Mouse (Mus musculus) 3134 (cell line): ENCODE results near the gene Mindy2.

Experiments
- DNase-seq: peaks from one replicate; pipeline ENCODE4 v3.0.0-alpha.2; 2011; ENCODE audit warnings: low spot score; ENCODE audit not compliant: insufficient read length; ENCODE audit errors: extremely low read depth

The Mindy2 gene

GRCm38 (mm10) chr9:70669197-70669596 is 12.2 kb upstream of the Mindy2 start:
- no peak for DNase-seq

DNA sequence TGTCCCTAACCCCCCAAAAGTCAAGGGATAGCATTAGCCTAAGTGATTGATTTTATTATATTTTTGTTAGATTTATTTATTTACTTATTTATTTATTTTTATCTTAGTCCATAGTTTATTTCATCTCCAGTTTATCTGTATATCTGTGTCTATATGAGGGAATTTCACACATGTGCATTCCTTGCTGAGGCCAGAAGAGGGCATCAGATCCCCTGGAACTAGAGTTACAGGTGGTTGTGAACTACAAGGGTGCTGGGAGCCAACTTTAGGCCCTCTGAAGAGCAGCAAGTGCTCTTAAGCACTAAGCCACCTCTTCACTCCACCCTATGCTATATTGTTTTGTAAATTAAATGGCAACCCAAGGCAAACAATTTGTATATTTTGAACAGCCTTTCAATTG is 11.1 kb upstream of the Mindy2 start:
- DNase-seq = no peak

DNA sequence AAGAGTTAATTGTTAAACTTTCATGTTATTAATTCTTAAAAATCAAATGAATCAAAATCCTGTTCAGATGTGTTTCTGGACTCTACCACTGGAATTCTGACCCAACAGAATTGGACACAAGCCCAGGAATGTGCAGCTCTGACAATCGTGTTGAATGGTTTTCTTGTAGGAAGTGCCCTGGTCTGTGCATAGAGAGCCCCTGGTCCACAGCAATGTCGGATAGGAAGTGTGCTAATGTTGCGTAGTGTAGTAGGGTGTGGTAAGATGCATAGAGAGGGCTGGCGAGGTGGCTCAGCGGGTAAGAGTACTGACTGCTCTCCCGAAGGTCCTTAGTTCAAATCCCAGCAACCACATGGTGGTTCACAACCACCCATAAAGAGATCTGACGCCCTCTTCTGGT is 9.8 kb upstream of the Mindy2 start:
- peak; percentile 46 for DNase-seq

DNA sequence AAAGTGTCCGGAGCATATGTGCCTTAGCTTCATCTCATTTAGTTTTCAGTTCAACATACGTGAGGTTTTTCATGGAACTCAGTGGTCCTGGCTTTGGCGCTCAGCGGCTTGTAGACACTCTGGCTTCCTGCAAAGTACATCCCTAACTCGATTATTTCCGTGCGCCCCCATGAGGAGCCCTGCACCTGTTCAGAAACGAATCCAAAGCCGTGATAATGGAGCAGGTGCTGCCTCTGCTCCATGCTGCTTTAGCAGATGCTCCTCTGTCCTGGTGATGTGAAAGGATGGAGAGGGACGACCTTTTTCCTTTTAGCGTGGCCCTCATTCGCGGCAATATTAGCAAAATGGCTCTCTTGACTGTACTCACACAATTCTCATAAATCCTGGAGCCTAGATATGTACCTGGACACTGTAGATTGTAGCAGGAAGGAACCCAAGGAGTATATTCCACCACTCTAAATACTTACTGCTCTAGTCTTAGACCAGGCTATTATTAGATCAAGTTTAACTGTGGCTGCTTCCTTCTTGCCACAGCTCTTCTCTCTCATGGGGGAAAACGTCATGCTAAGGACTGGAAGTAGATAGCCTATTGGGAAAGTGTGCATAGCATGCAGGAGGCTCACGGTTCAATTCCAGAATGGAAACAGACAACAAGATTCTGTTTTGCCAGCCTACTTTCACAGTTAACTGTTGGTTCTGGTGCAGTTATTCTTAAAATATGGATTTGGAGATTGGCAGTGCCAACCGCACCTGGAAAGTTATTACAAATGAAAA is 8.6 kb upstream of the Mindy2 start:
- no peak for DNase-seq

GRCm38 (mm10) chr9:70664847-70665246 is 7.9 kb upstream of the Mindy2 start:
- DNase-seq = no peak

- no peak for DNase-seq
Measured at GRCm38 (mm10) chr9:70658266-70658665, 1.3 kb upstream of the Mindy2 start.

- DNase-seq = peak; percentile 63
Measured at GRCm38 (mm10) chr9:70656130-70657007, 605 bp downstream of the Mindy2 start, which contains the start of gene Gm10642. Gm10642 (plus strand) TSS chr9:70656251.

DNA sequence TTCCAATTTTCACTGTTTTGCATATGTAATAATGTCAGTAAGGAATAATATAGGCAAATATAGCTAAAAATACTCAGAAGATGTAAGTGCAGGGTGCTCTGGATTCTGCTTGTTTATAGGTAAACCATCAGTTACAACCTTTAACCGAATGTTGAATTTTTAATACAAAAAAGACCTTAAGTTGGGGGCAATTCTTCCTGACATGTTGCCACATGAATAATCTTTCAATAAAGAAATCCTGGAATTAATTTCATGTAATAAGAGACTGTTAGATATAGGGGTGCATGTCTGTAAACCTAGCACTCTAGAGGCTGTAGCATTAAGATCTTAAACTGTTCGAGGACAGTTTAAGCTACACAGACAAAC is 1.2 kb downstream of the Mindy2 start:
- DNase-seq = no peak

DNA sequence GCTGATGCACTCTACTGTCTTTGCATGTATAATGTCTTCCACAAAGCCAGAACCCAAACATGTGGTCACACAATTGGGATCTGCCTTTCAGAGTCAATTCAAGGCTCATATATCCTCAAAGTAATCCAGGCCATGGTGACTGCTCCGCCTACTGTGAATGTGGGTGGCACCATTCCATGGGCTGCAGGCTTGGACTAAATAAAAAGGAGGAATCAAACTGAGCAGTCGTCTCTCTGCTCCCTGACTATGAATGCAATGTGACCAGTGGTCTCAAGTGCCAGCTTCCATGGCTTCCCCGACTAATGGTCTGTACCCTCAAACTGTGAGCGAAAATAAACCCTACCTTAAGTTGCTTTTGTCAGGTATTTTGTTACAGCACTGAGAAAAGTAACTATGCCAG is 2.5 kb downstream of the Mindy2 start:
- DNase-seq = no peak

DNA sequence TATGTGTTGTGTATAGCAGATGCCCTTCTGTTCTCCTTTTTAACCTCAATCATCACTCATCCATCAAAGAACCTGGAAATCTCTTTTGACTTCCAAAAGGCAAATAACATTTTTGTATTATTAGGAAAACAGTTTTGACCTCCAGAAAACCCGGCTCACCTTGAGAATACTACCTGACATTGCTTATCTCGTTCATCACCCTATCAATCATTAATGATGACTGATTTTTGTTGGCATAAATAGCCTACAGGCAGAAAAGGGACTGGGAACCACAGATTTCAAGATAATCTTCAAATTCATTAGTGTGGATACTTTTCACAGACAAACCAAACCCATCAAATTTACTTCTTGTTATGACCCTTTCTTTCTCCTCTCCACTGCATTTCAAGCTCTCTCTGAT is 3.1 kb downstream of the Mindy2 start:
- no peak for DNase-seq

GRCm38 (mm10) chr9:70652221-70652620 is 4.8 kb downstream of the Mindy2 start:
- DNase-seq = no peak

- DNase-seq = no peak
Measured at GRCm38 (mm10) chr9:70650994-70651393, 6.0 kb downstream of the Mindy2 start.

DNA sequence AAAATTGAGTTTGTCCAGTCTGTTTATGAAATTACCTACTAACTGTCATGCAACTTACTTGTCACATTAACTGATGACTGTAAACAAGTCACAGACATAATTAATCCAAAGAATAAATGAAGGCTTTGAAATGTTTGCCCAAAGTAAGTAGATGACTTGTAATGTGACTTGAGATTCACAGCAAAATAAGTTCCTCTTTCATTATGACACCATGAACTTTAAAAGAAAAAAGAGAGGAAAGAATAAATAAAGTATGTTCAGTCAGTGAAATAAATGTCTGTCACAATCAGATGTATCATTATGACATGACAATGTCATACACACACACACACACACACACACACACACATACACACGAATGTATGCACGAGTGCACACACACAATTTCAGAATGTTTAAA is 6.7 kb downstream of the Mindy2 start:
- no peak for DNase-seq

DNA sequence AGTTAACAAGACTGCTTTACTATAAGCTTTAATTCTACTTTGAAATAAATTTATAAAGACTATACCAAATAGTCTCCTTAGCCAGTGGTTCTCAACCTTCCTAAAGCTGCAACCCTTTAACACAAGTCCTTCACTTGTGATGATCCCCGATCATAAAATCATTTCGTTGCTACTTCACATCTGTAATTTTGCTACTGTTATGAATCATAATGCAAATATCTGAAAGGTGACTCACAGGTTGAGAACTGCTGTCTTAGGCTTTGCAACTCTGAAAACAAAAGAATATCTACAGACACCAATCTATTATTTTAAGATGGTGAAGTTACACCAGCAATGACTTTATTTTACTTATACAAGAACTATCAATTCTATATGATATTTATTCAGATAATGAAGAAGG is 20.2 kb downstream of the Mindy2 start:
- DNase-seq = no peak

GRCm38 (mm10) chr9:70631665-70632064 is 25.3 kb downstream of the Mindy2 start:
- no peak for DNase-seq

DNA sequence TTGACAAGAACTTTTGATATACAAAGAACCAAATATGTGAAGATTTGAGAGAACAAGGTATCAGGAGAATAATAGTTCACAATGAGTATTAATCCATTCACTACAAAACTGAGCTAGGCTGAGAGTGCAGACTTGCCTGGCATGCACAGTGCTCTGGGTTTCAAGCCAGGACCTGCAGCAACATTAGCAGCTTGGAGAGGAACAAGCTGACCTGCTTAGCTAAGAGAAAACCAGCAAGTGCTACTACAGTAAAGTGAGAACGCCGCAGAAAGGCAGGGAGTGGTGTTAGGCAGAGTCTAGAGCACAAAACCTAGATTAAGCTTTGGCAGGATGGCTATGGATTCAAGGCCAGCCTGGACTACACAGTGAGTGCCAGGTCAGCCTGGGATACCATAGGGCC is 27.3 kb downstream of the Mindy2 start:
- DNase-seq = no peak

DNA sequence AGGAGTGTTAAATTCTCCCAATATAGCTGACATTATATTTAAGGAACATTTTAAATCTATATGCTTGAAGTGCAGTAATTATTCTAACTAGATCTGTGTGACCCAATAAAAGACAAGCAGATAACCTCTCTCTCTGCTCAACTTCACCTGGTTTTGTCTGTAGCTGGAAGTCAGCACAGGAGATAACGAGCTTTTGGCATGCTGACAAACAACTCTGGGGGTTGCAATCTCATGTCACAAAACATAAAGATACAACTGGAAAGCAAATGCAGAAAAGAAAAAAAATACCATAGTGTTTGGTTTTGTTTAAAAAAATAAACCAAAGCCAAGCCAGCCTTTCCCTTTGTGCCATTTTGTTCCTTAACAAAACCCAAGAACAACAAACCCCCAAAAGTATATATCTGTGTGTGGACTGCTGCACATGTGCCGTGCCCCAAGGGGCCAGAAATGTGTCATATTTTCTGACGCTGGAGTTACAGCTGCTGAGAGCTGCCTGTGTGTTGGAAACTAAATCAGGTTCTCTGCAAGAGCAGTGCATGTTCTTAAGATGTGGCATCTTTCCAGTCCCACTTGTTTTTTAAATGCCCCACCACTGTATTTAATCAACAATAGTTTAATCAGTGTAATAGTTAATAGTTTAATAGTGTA is 45.8 kb downstream of the Mindy2 start:
- no peak for DNase-seq

- no peak for DNase-seq
Measured at GRCm38 (mm10) chr9:70602186-70602845, 54.7 kb downstream of the Mindy2 start.

DNA sequence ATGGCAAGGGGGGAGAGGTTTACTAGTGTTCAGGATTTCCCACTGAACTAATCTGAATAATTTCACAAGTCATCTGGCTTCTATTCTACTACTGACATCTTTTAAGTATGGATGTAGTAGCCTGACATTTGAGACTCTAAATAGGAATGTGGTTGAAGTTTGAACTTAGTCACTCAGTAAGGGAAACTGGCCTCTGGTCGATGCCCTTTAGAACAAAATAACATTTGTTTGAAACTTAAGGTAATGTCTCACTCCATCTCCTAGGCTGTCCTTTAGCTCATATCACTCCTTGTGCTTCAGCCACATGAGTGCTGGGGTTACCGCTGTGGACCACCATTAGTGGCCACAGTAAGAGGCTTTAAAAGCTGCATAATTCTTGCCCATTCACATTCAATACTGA is 58.7 kb downstream of the Mindy2 start:
- DNase-seq = no peak

DNA sequence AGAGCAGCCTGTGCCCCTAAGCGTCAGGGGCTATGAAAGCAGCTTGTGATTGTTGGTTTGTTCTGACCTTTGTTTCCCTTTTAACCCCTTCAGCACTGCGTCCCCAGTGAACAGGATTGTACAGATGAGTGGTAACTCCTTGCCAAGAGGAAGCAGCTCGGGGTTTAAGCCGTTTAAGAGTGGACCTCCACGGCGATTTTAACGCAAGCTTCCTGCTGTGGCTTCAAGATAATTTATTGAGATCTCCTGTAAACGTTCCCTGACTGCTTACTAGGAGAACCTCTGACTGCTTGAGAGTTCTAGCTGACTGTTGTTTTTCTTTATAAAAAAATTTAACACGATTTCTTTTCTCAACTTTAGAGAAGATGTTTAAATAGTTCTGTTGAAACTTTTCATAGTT is 65.5 kb downstream of the Mindy2 start:
- DNase-seq = no peak

DNA sequence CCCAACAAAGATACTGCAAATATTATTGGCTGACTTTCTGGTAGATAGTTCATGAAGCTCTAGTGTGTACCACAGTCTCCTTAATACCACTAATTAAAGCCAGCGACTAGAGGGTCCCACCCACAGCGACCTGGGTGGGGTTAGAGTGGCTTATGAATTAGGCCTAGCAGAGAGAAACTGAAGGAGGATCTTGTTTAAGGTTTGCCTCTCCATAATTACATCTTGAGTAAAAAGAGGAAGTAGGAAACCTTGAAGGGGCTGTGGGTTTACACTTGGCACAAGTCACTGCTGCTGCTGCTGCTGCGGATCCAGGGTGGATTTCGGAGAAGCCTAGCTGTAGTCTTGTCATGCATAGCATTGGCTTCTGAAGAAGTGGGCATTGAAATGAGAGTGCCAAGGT is 66.2 kb downstream of the Mindy2 start:
- no peak for DNase-seq
